Mouse (Mus musculus): Measurements from ENCODE around the gene Nol6.
"Not testable (repeated sequence)": the region's sequence is repeated elsewhere in the genome, so short reads cannot be mapped to it uniquely, and the experiment has no call there.

Nol6 gene

GRCm38 (mm10) chr4:41116817-41117216 lies 7.4 kb downstream of the Nol6 start:
- DNase-seq = no peak

GRCm38 (mm10) chr4:41115793-41116192 lies 8.5 kb downstream of the Nol6 start:
- DNase-seq = no peak

- no peak for DNase-seq
These were observed 9.2 kb downstream of the Nol6 start for GRCm38 (mm10) chr4:41115074-41115473.

GRCm38 (mm10) chr4:41114358-41115070 lies 9.7 kb downstream of the Nol6 start:
- DNase-seq = no peak

GRCm38 (mm10) chr4:41108717-41109425 lies 15.4 kb downstream of the Nol6 start:
- DNase-seq = no peak

GRCm38 (mm10) chr4:41107440-41107839 lies 16.8 kb downstream of the Nol6 start:
- DNase-seq = no peak

- DNase-seq = no peak
These were observed 21.4 kb downstream of the Nol6 start for GRCm38 (mm10) chr4:41102901-41103300.

GRCm38 (mm10) chr4:41100986-41101385 lies 23.3 kb downstream of the Nol6 start:
- DNase-seq = no peak

GRCm38 (mm10) chr4:41098577-41098951 lies 25.7 kb downstream of the Nol6 start:
- no peak for DNase-seq

- DNase-seq = peak; percentile 33 to 45
These were observed 26.2 kb downstream of the Nol6 start, which contains the start of gene Aqp3 for GRCm38 (mm10) chr4:41097871-41098576. Gene Aqp3 (minus strand): TSS chr4:41098183.

GRCm38 (mm10) chr4:41097381-41097780 lies 26.9 kb downstream of the Nol6 start:
- no peak for DNase-seq

GRCm38 (mm10) chr4:41096794-41097193 lies 27.5 kb downstream of the Nol6 start:
- DNase-seq = no peak

GRCm38 (mm10) chr4:41096169-41096568 lies 28.1 kb downstream of the Nol6 start:
- DNase-seq = no peak

- no peak for DNase-seq
These were observed 29.9 kb downstream of the Nol6 start for GRCm38 (mm10) chr4:41094361-41094760.

- DNase-seq = no peak
These were observed 31.3 kb downstream of the Nol6 start for GRCm38 (mm10) chr4:41092958-41093357.

- DNase-seq = no peak
These were observed 32.9 kb downstream of the Nol6 start for GRCm38 (mm10) chr4:41091391-41091790.

GRCm38 (mm10) chr4:41089705-41090104 lies 34.5 kb downstream of the Nol6 start:
- no peak for DNase-seq

GRCm38 (mm10) chr4:41089189-41089588 lies 35.1 kb downstream of the Nol6 start:
- DNase-seq = no peak

GRCm38 (mm10) chr4:41087459-41088298 lies 36.6 kb downstream of the Nol6 start:
- no peak for DNase-seq

- no peak for DNase-seq
These were observed 37.3 kb downstream of the Nol6 start for GRCm38 (mm10) chr4:41086947-41087346.

- no peak for DNase-seq
These were observed 39.4 kb downstream of the Nol6 start for GRCm38 (mm10) chr4:41084819-41085218.

- not testable (repeated sequence) for DNase-seq
These were observed 41.5 kb downstream of the Nol6 start for GRCm38 (mm10) chr4:41082803-41083202.

- DNase-seq = no peak
These were observed 42.5 kb downstream of the Nol6 start for GRCm38 (mm10) chr4:41081733-41082132.

Measured in thymus, adult 18-20 months (tissue).